In the genomic region with DNA sequence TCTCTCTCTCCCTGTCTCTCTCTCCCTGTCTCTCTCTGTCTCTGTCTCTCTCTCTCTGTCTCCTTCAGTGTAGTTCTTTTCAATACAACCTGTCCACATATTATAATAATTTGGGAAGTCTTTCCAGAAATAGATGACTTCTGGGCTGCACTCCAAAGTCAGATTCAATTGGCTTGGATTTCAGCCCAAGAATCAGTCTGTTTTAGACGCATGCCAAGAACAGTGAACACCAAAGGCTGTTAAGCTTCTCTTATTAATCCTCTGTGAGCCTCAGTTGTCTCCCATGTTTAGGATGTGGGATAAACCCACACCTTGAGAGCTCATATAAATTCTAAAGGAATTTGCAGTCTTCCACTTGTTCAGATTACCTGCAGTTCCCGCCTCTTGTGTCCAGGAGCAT, we compare ENCODE assay signal across 12 mouse cellular contexts. TPM values are rescaled to one million over a fixed set of nuclear protein-coding genes. Genes with fewer than 3 reads are reported as not detected.
A peak's percentile ranks its signal among the peaks of the same experiment; 100 is the strongest.
DNase-seq lines count a peak whose midpoint lies in the region; ATAC-seq and TF ChIP-seq lines count a peak whose summit lies in the region.
"Had no signal": no experiment of that assay in that cellular context is flagged by ENCODE, and none has a peak within 500 bp of the region (broad histone marks: within the 10 kb centered on the region; RNA-seq: fewer than 3 reads in every experiment).

No protein-coding gene starts in this region.

- no peak for TF ChIP-seq CTCF in heart, postnatal 0 days (IDR thresholded peaks at IDR 0.05; ENCODE audit: low read depth)
- TF ChIP-seq CTCF in brain, embryonic 14.5 days (IDR thresholded peaks at IDR 0.05; ENCODE audit: borderline replicate concordance, extremely low read depth, insufficient read depth, insufficient read length): no peak

- no peaks in the 10 kb centered on the region for H3K27me3 ChIP-seq in heart, postnatal 0 days (ENCODE audit: control insufficient read depth, insufficient read depth, low read length)
- no peaks in the 10 kb centered on the region for H3K27me3 ChIP-seq in heart, embryonic 10.5 days (ENCODE audit: insufficient read depth, poor library complexity, severe bottlenecking)
- H3K27me3 ChIP-seq: CH12.LX; liver, embryonic 13.5 days; megakaryocyte, embryonic 14.5 days; stomach, embryonic 15.5 days had no signal

- no peak for ATAC-seq in heart, postnatal 0 days (ENCODE audit: insufficient read depth, low read depth)

- no peak for TF ChIP-seq EP300 in heart, postnatal 0 days (IDR thresholded peaks at IDR 0.05; ENCODE audit: low read depth)

- no peak overlapping the region for H3K9ac ChIP-seq in heart, postnatal 0 days (replicated peaks; ENCODE audit: low read depth, low read length)
- H3K9ac ChIP-seq: liver, embryonic 13.5 days; stomach, embryonic 15.5 days had no signal

- WGBS in heart, postnatal 0 days: 38% methylated on average over 2 of the region's 2 CpGs
- WGBS in heart, embryonic 10.5 days: 83% methylated on average over 2 of the region's 2 CpGs

- TF ChIP-seq POLR2A in brain, embryonic 14.5 days (IDR thresholded peaks at IDR 0.05; ENCODE audit: borderline replicate concordance, extremely low read depth, insufficient read depth, insufficient read length, poor library complexity, severe bottlenecking): no peak

- H3K9me3 ChIP-seq in heart, postnatal 0 days (replicated peaks; ENCODE audit: control insufficient read depth, low read length): 0 out of 2 replicates have a peak, but pooled peaks cover 7% of the 10 kb centered on the region
- H3K9me3 ChIP-seq in heart, embryonic 10.5 days: no peaks in the 10 kb centered on the region
- H3K9me3 ChIP-seq: liver, embryonic 13.5 days; stomach, embryonic 15.5 days had no signal

- peak; percentile 18 for DNase-seq in heart, postnatal 0 days (ENCODE audit: low spot score)
- no peak for DNase-seq in heart, embryonic 10.5 days (ENCODE audit: low spot score)
- peak; percentile 50 for DNase-seq in 3T3-L1 (ENCODE audit: low read depth, low spot score)
- DNase-seq in brain, embryonic 14.5 days (ENCODE audit: low read depth): peak; percentile 79
- DNase-seq in fibroblast of lung, adult 2 months (ENCODE audit: low read depth): peak; percentile 27
- DNase-seq in right cerebral cortex, postnatal 25 days: no peak
- no peak for DNase-seq in frontal cortex, postnatal 25 days (ENCODE audit: low spot score in 2 of 2)
- no peak for DNase-seq in kidney, postnatal 36 days
- DNase-seq: liver, embryonic 13.5 days had no signal

- H3K4me1 ChIP-seq in heart, postnatal 0 days (ENCODE audit: control insufficient read depth, insufficient read depth): peaks cover 7% of the 10 kb centered on the region; the same call in 1 of the 2 replicates
- no peaks in the 10 kb centered on the region for H3K4me1 ChIP-seq in heart, embryonic 10.5 days
- H3K4me1 ChIP-seq: liver, embryonic 13.5 days; megakaryocyte, embryonic 14.5 days had no signal

- H3K4me2 ChIP-seq in heart, postnatal 0 days (ENCODE audit: low read depth, low read length): no peak overlapping the region
- H3K4me2 ChIP-seq: liver, embryonic 13.5 days; stomach, embryonic 15.5 days had no signal

- H3K27ac ChIP-seq in heart, postnatal 0 days (ENCODE audit: low read depth): no peak overlapping the region
- H3K27ac ChIP-seq in heart, embryonic 10.5 days: no peak overlapping the region
- H3K27ac ChIP-seq: liver, embryonic 13.5 days; stomach, embryonic 15.5 days had no signal

- H3K4me3 ChIP-seq in heart, postnatal 0 days (ENCODE audit: low read depth, low read length): no peak overlapping the region
- no peak overlapping the region for H3K4me3 ChIP-seq in heart, embryonic 10.5 days
- H3K4me3 ChIP-seq: liver, embryonic 13.5 days; megakaryocyte, embryonic 14.5 days; stomach, embryonic 15.5 days had no signal

- H3K36me3 ChIP-seq in heart, postnatal 0 days (replicated peaks; ENCODE audit: control insufficient read depth, insufficient read depth, low read length): no peaks in the 10 kb centered on the region
- H3K36me3 ChIP-seq in heart, embryonic 10.5 days: no peaks in the 10 kb centered on the region
- H3K36me3 ChIP-seq: liver, embryonic 13.5 days; stomach, embryonic 15.5 days had no signal

RNA-seq across cellular contexts. Expression of a gene that starts 27.0 kb away (rescaled TPM):
- total RNA-seq in heart, postnatal 0 days (2014; rRNA removed; ENCODE audit: low replicate concordance): 4.5 and 4.9 TPM in 2 replicates
- 11.6 and 12.7 TPM in 2 replicates for polyA plus RNA-seq in heart, postnatal 0 days (2015; fragmentation: Nextera tagmentation; extraction: Ambion mirVana)
- polyA plus RNA-seq in heart, embryonic 10.5 days (2016; fragmentation: Nextera tagmentation; extraction: Ambion mirVana): 11.3 and 13.9 TPM in 2 replicates
- 10.7 and 15.9 TPM in 2 replicates for polyA plus RNA-seq in brain, embryonic 14.5 days (2012; rRNA removed)

Comparison
In these comparisons a context has a peak if more than half of its experiments do, and no peak if none do; other contexts are left out.
1. DNase-seq: peak in heart, postnatal 0 days (single experiment), 3T3-L1 (single experiment), brain, embryonic 14.5 days (single experiment) and fibroblast of lung, adult 2 months (single experiment); none in heart, embryonic 10.5 days (single experiment), right cerebral cortex, postnatal 25 days (single experiment), frontal cortex, postnatal 25 days (0 of 2) and kidney, postnatal 36 days (0 of 2).